Mouse (Mus musculus): Measurements from ENCODE around the gene Kcnmb2. TPM values are rescaled to one million over a fixed set of nuclear protein-coding genes. Genes with fewer than 3 reads are reported as not detected.

Kcnmb2 gene
- polyA plus RNA-seq, 1 experiment from 2014 or later, result 14.0 TPM

GRCm38 (mm10) chr3:32101391-32101790, 199.1 kb downstream of the Kcnmb2 start:
- Histone ChIP-seq H3K4me1 (no peaks in the 10 kb centered on the region), H3K9ac (no peak overlapping the region), H3K27ac (no peak overlapping the region), H3K36me3 (replicated peaks) (no peaks in the 10 kb centered on the region), H3K4me3 (no peak overlapping the region), H3K27me3 (replicated peaks) (no peaks in the 10 kb centered on the region), H3K4me2 (no peak overlapping the region), H3K9me3 (no peaks in the 10 kb centered on the region)
- no peak for ATAC-seq (replicated peaks)
- WGBS, result 87% methylated on average over 10 of the region's 10 CpGs

- ATAC-seq (replicated peaks), result no peak
- 91% methylated on average over 5 of the region's 5 CpGs for WGBS
- H3K27me3 ChIP-seq (replicated peaks), result no peaks in the 10 kb centered on the region
- no peaks in the 10 kb centered on the region for H3K4me1 ChIP-seq
- no peaks in the 10 kb centered on the region for H3K9me3 ChIP-seq
- no peak overlapping the region for H3K4me3 ChIP-seq
- H3K4me2 ChIP-seq, result no peak overlapping the region
- H3K27ac ChIP-seq, result no peak overlapping the region
- H3K9ac ChIP-seq, result no peak overlapping the region
- H3K36me3 ChIP-seq (replicated peaks), result no peaks in the 10 kb centered on the region
These were observed 217.5 kb downstream of the Kcnmb2 start for GRCm38 (mm10) chr3:32119851-32120250.

- Histone ChIP-seq H3K36me3 (replicated peaks) (no peaks in the 10 kb centered on the region), H3K27ac (no peak overlapping the region), H3K4me3 (no peak overlapping the region), H3K4me1 (no peaks in the 10 kb centered on the region), H3K9ac (no peak overlapping the region), H3K9me3 (no peaks in the 10 kb centered on the region), H3K27me3 (replicated peaks) (no peaks in the 10 kb centered on the region), H3K4me2 (no peak overlapping the region)
- WGBS, result 81% methylated on average over 3 of the region's 3 CpGs
- ATAC-seq (replicated peaks), result no peak
These were observed 219.4 kb downstream of the Kcnmb2 start for GRCm38 (mm10) chr3:32121731-32122130.

- no peak overlapping the region for H3K4me2 ChIP-seq
- H3K36me3 ChIP-seq (replicated peaks), result no peaks in the 10 kb centered on the region
- H3K9ac ChIP-seq, result no peak overlapping the region
- no peaks in the 10 kb centered on the region for H3K9me3 ChIP-seq
- no peak overlapping the region for H3K4me3 ChIP-seq
- H3K4me1 ChIP-seq, result peaks cover 5% of the 10 kb centered on the region; the same call in 1 of the 2 replicates
- H3K27ac ChIP-seq, result no peak overlapping the region
- H3K27me3 ChIP-seq (replicated peaks), result no peaks in the 10 kb centered on the region
- 62% methylated on average over 4 of the region's 4 CpGs for WGBS
- ATAC-seq (replicated peaks), result no peak
These were observed 223.1 kb downstream of the Kcnmb2 start for GRCm38 (mm10) chr3:32125431-32125830.

GRCm38 (mm10) chr3:32128391-32128790, 226.1 kb downstream of the Kcnmb2 start:
- no peak overlapping the region for H3K27ac ChIP-seq
- H3K9ac ChIP-seq, result no peak overlapping the region
- H3K36me3 ChIP-seq (replicated peaks), result no peaks in the 10 kb centered on the region
- H3K4me1 ChIP-seq, result peaks cover 5% of the 10 kb centered on the region; the same call in 1 of the 2 replicates
- H3K4me2 ChIP-seq, result no peak overlapping the region
- H3K4me3 ChIP-seq, result no peak overlapping the region
- no peaks in the 10 kb centered on the region for H3K27me3 ChIP-seq (replicated peaks)
- no peak for ATAC-seq (replicated peaks)
- 0% methylated on average over 5 of the region's 5 CpGs for WGBS
- no peaks in the 10 kb centered on the region for H3K9me3 ChIP-seq

- 70% methylated on average over 1 of the region's 1 CpGs for WGBS
- Histone ChIP-seq H3K27ac (no peak overlapping the region), H3K9me3 (no peaks in the 10 kb centered on the region), H3K4me1 (peaks cover 5% of the 10 kb centered on the region; the same call in 1 of the 2 replicates), H3K9ac (no peak overlapping the region), H3K4me2 (no peak overlapping the region), H3K4me3 (no peak overlapping the region), H3K27me3 (replicated peaks) (no peaks in the 10 kb centered on the region), H3K36me3 (replicated peaks) (no peaks in the 10 kb centered on the region)
- no peak for ATAC-seq (replicated peaks)
These were observed 228.4 kb downstream of the Kcnmb2 start for GRCm38 (mm10) chr3:32130696-32131095.

- ATAC-seq (replicated peaks), result peak; percentile 63; the same call in 1 of the 2 replicates
- H3K27ac ChIP-seq, result 0 out of 2 replicates have a peak overlapping the region, but pooled peaks have one; percentile 29
- H3K4me3 ChIP-seq, result no peak overlapping the region
- H3K9me3 ChIP-seq, result no peaks in the 10 kb centered on the region
- H3K9ac ChIP-seq, result no peak overlapping the region
- WGBS, result 49% methylated on average over 3 of the region's 3 CpGs
- H3K4me2 ChIP-seq, result no peak overlapping the region
- H3K27me3 ChIP-seq (replicated peaks), result no peaks in the 10 kb centered on the region
- peaks cover 5% of the 10 kb centered on the region; the same call in 1 of the 2 replicates for H3K4me1 ChIP-seq
- no peaks in the 10 kb centered on the region for H3K36me3 ChIP-seq (replicated peaks)
These were observed 230.2 kb downstream of the Kcnmb2 start for GRCm38 (mm10) chr3:32132395-32133004.

- no peaks in the 10 kb centered on the region for H3K9me3 ChIP-seq
- 94% methylated on average over 5 of the region's 5 CpGs for WGBS
- no peak overlapping the region for H3K9ac ChIP-seq
- no peaks in the 10 kb centered on the region for H3K27me3 ChIP-seq (replicated peaks)
- H3K36me3 ChIP-seq (replicated peaks), result no peaks in the 10 kb centered on the region
- no peak overlapping the region for H3K27ac ChIP-seq
- no peak overlapping the region for H3K4me2 ChIP-seq
- no peaks in the 10 kb centered on the region for H3K4me1 ChIP-seq
- no peak for ATAC-seq (replicated peaks)
- no peak overlapping the region for H3K4me3 ChIP-seq
These were observed 241.9 kb downstream of the Kcnmb2 start for GRCm38 (mm10) chr3:32144194-32144593.

GRCm38 (mm10) chr3:32144655-32145054, 242.3 kb downstream of the Kcnmb2 start:
- H3K4me1 ChIP-seq, result no peaks in the 10 kb centered on the region
- H3K4me3 ChIP-seq, result no peak overlapping the region
- ATAC-seq (replicated peaks), result no peak
- no peaks in the 10 kb centered on the region for H3K27me3 ChIP-seq (replicated peaks)
- WGBS, result 62% methylated on average over 3 of the region's 3 CpGs
- H3K27ac ChIP-seq, result no peak overlapping the region
- H3K9me3 ChIP-seq, result no peaks in the 10 kb centered on the region
- H3K4me2 ChIP-seq, result no peak overlapping the region
- no peaks in the 10 kb centered on the region for H3K36me3 ChIP-seq (replicated peaks)
- no peak overlapping the region for H3K9ac ChIP-seq

GRCm38 (mm10) chr3:32147739-32148138, 245.4 kb downstream of the Kcnmb2 start:
- no peaks in the 10 kb centered on the region for H3K36me3 ChIP-seq (replicated peaks)
- no peak for ATAC-seq (replicated peaks)
- H3K9ac ChIP-seq, result no peak overlapping the region
- H3K4me3 ChIP-seq, result no peak overlapping the region
- no peak overlapping the region for H3K27ac ChIP-seq
- H3K4me2 ChIP-seq, result no peak overlapping the region
- H3K27me3 ChIP-seq (replicated peaks), result no peaks in the 10 kb centered on the region
- H3K9me3 ChIP-seq, result no peaks in the 10 kb centered on the region
- no peaks in the 10 kb centered on the region for H3K4me1 ChIP-seq
- WGBS, result 87% methylated on average over 4 of the region's 4 CpGs

GRCm38 (mm10) chr3:32149851-32150570, 247.7 kb downstream of the Kcnmb2 start:
- H3K4me1 ChIP-seq, result no peaks in the 10 kb centered on the region
- no peak overlapping the region for H3K9ac ChIP-seq
- WGBS, result 63% methylated on average over 14 of the region's 14 CpGs
- no peaks in the 10 kb centered on the region for H3K27me3 ChIP-seq (replicated peaks)
- no peak overlapping the region for H3K4me3 ChIP-seq
- H3K4me2 ChIP-seq, result no peak overlapping the region
- H3K36me3 ChIP-seq (replicated peaks), result no peaks in the 10 kb centered on the region
- H3K9me3 ChIP-seq, result no peaks in the 10 kb centered on the region
- no peak overlapping the region for H3K27ac ChIP-seq
- ATAC-seq (replicated peaks), result no peak; the same call in 1 of the 2 replicates

GRCm38 (mm10) chr3:32180519-32180918, 278.2 kb downstream of the Kcnmb2 start:
- H3K27me3 ChIP-seq (replicated peaks), result no peaks in the 10 kb centered on the region

More at GRCm38 (mm10) chr3:32180519-32180918, 278.2 kb downstream of the Kcnmb2 start:
- Histone ChIP-seq H3K4me2 (no peak overlapping the region), H3K36me3 (replicated peaks) (no peaks in the 10 kb centered on the region), H3K9me3 (no peaks in the 10 kb centered on the region), H3K27ac (no peak overlapping the region), H3K4me3 (no peak overlapping the region), H3K4me1 (no peaks in the 10 kb centered on the region), H3K9ac (no peak overlapping the region)
- 67% methylated on average over 6 of the region's 6 CpGs for WGBS
- ATAC-seq (replicated peaks), result no peak
